Mouse (Mus musculus) Muller cell, postnatal 12 days (primary cell): ENCODE measurements at regions not wholly inside any gene's neighbourhood (a gene's known extent, or its start where the extent isn't known, plus 50 kb on each side); places are given as distances from the start of the nearest gene placed in this dataset.
A peak's percentile ranks its signal among the peaks of the same experiment; 100 is the strongest.
"Not testable (repeated sequence)": the region's sequence is repeated elsewhere in the genome, so short reads cannot be mapped to it uniquely, and the experiment has no call there.

ENCODE experiments used
- DNase-seq: peaks from one replicate; pipeline ENCODE4 v3.0.0-alpha.2; 2015; ENCODE audit errors: inconsistent ontology term

- no peak for DNase-seq
These were observed 69.3 kb downstream of the Btg1 start for GRCm38 (mm10) chr10:96685991-96686601.

GRCm38 (mm10) chr10:96686659-96687440 lies 70.0 kb downstream of the Btg1 start:
- peak; percentile 31 for DNase-seq

- DNase-seq = no peak
These were observed 70.6 kb downstream of the Btg1 start for GRCm38 (mm10) chr10:96687441-96687772.

GRCm38 (mm10) chr10:96689976-96690867 lies 73.4 kb downstream of the Btg1 start:
- no peak for DNase-seq

GRCm38 (mm10) chr10:96690868-96691302 lies 74.1 kb downstream of the Btg1 start:
- peak; percentile 31 for DNase-seq

GRCm38 (mm10) chr10:96691319-96691870 lies 74.6 kb downstream of the Btg1 start:
- DNase-seq = no peak

- no peak for DNase-seq
These were observed 76.0 kb downstream of the Btg1 start for GRCm38 (mm10) chr10:96692821-96693220.

- no peak for DNase-seq
These were observed 77.0 kb downstream of the Btg1 start for GRCm38 (mm10) chr10:96693766-96694165.

GRCm38 (mm10) chr10:96696571-96696970 lies 79.8 kb downstream of the Btg1 start:
- DNase-seq = no peak

- no peak for DNase-seq
These were observed 81.0 kb downstream of the Btg1 start for GRCm38 (mm10) chr10:96697781-96698180.

- DNase-seq = no peak
These were observed 89.8 kb downstream of the Btg1 start for GRCm38 (mm10) chr10:96706656-96707055.

- peak; percentile 88 for DNase-seq
These were observed 91.7 kb downstream of the Btg1 start for GRCm38 (mm10) chr10:96708471-96708870.

- DNase-seq = no peak
These were observed 93.0 kb downstream of the Btg1 start for GRCm38 (mm10) chr10:96709698-96710356.

GRCm38 (mm10) chr10:96711993-96712392 lies 95.2 kb downstream of the Btg1 start:
- no peak for DNase-seq

GRCm38 (mm10) chr10:96714702-96715101 lies 97.9 kb downstream of the Btg1 start:
- no peak for DNase-seq

GRCm38 (mm10) chr10:96717281-96717680 lies 100.5 kb downstream of the Btg1 start:
- no peak for DNase-seq

- not testable (repeated sequence) for DNase-seq
These were observed 101.9 kb downstream of the Btg1 start for GRCm38 (mm10) chr10:96718706-96719105.

GRCm38 (mm10) chr10:96720281-96720711 lies 103.5 kb downstream of the Btg1 start:
- peak; percentile 97 for DNase-seq

GRCm38 (mm10) chr10:96720956-96721688 lies 104.3 kb downstream of the Btg1 start:
- no peak for DNase-seq

- peak; percentile 75 for DNase-seq
These were observed 105.7 kb downstream of the Btg1 start for GRCm38 (mm10) chr10:96722491-96722890.

GRCm38 (mm10) chr10:96723071-96723470 lies 106.3 kb downstream of the Btg1 start:
- DNase-seq = no peak
